Mouse (Mus musculus): ENCODE data around the gene Etfdh. TPM values are rescaled to one million over a fixed set of nuclear protein-coding genes. Genes with fewer than 3 reads are reported as not detected.

The Etfdh gene
- polyA plus RNA-seq, 1 experiment = 13.1 TPM

- Histone ChIP-seq H3K9me3 (no peaks in the 10 kb centered on the region), H3K27me3 (replicated peaks) (no peaks in the 10 kb centered on the region), H3K4me1 (peaks cover 38% of the 10 kb centered on the region), H3K4me3 (replicated peaks) (peak within 1 kb of the TSS; percentile 99), H3K36me3 (replicated peaks; ENCODE audit: low read length) (no peaks in the 10 kb centered on the region)
- TF ChIP-seq FLI1 (IDR thresholded peaks at IDR 0.05; ENCODE audit: low read length) (no peak), GATA1 (IDR thresholded peaks at IDR 0.05; ENCODE audit: borderline replicate concordance, low read length) (no peak)
Measured at GRCm38 (mm10) chr3:79567703-79568362, 61.5 kb downstream of the Etfdh start, which contains the start of gene Fnip2. Gene Fnip2 (minus strand): TSS chr3:79567796.

GRCm38 (mm10) chr3:79566716-79567691, 62.3 kb downstream of the Etfdh start:
- no peak for TF ChIP-seq FLI1 (IDR thresholded peaks at IDR 0.05; ENCODE audit: low read length)
- TF ChIP-seq GATA1 (IDR thresholded peaks at IDR 0.05; ENCODE audit: borderline replicate concordance, low read length) = no peak
- Histone ChIP-seq H3K36me3 (replicated peaks; ENCODE audit: low read length) (no peaks in the 10 kb centered on the region), H3K9me3 (no peaks in the 10 kb centered on the region), H3K4me3 (replicated peaks) (peak overlapping the region; percentile 99), H3K4me1 (peaks cover 32% of the 10 kb centered on the region), H3K27me3 (replicated peaks) (no peaks in the 10 kb centered on the region)

- TF ChIP-seq GATA1 (IDR thresholded peaks at IDR 0.05; ENCODE audit: borderline replicate concordance, low read length) (no peak), FLI1 (IDR thresholded peaks at IDR 0.05; ENCODE audit: low read length) (no peak)
- Histone ChIP-seq H3K4me1 (peaks cover 34% of the 10 kb centered on the region), H3K27me3 (replicated peaks) (no peaks in the 10 kb centered on the region), H3K9me3 (no peaks in the 10 kb centered on the region), H3K36me3 (replicated peaks; ENCODE audit: low read length) (no peaks in the 10 kb centered on the region), H3K4me3 (replicated peaks) (peak overlapping the region; percentile 47)
Measured at GRCm38 (mm10) chr3:79564875-79565606, 64.3 kb downstream of the Etfdh start.

GRCm38 (mm10) chr3:79563511-79563910, 65.8 kb downstream of the Etfdh start:
- no peaks in the 10 kb centered on the region for H3K9me3 ChIP-seq
- peaks cover 46% of the 10 kb centered on the region for H3K4me1 ChIP-seq
- H3K27me3 ChIP-seq (replicated peaks) = no peaks in the 10 kb centered on the region
- TF ChIP-seq FLI1 (IDR thresholded peaks at IDR 0.05; ENCODE audit: low read length) (no peak), GATA1 (IDR thresholded peaks at IDR 0.05; ENCODE audit: borderline replicate concordance, low read length) (no peak)
- H3K36me3 ChIP-seq (replicated peaks; ENCODE audit: low read length) = no peaks in the 10 kb centered on the region
- no peak overlapping the region for H3K4me3 ChIP-seq (replicated peaks)

GRCm38 (mm10) chr3:79561784-79562715, 67.2 kb downstream of the Etfdh start:
- Histone ChIP-seq H3K4me3 (replicated peaks) (no peak overlapping the region), H3K36me3 (replicated peaks; ENCODE audit: low read length) (no peaks in the 10 kb centered on the region), H3K9me3 (no peaks in the 10 kb centered on the region)

GRCm38 (mm10) chr3:79560555-79560954, 68.7 kb downstream of the Etfdh start:
- H3K4me3 ChIP-seq (replicated peaks) = no peak overlapping the region
- no peaks in the 10 kb centered on the region for H3K36me3 ChIP-seq (replicated peaks; ENCODE audit: low read length)
- H3K27me3 ChIP-seq (replicated peaks) = no peaks in the 10 kb centered on the region
- no peak for TF ChIP-seq GATA1 (IDR thresholded peaks at IDR 0.05; ENCODE audit: borderline replicate concordance, low read length)
- no peak for TF ChIP-seq FLI1 (IDR thresholded peaks at IDR 0.05; ENCODE audit: low read length)
- H3K4me1 ChIP-seq = peaks cover 26% of the 10 kb centered on the region
- no peaks in the 10 kb centered on the region for H3K9me3 ChIP-seq

More at GRCm38 (mm10) chr3:79561784-79562715, 67.2 kb downstream of the Etfdh start:
- Histone ChIP-seq H3K4me1 (peaks cover 39% of the 10 kb centered on the region), H3K27me3 (replicated peaks) (no peaks in the 10 kb centered on the region)
- TF ChIP-seq GATA1 (IDR thresholded peaks at IDR 0.05; ENCODE audit: borderline replicate concordance, low read length) (no peak), FLI1 (IDR thresholded peaks at IDR 0.05; ENCODE audit: low read length) (no peak)

- H3K4me1 ChIP-seq = peaks cover 21% of the 10 kb centered on the region
- H3K36me3 ChIP-seq (replicated peaks; ENCODE audit: low read length) = no peaks in the 10 kb centered on the region
- no peak overlapping the region for H3K4me3 ChIP-seq (replicated peaks)
Measured at GRCm38 (mm10) chr3:79559773-79560045, 69.6 kb downstream of the Etfdh start.

GRCm38 (mm10) chr3:79559021-79559772, 70.1 kb downstream of the Etfdh start:
- no peaks in the 10 kb centered on the region for H3K9me3 ChIP-seq
- no peaks in the 10 kb centered on the region for H3K36me3 ChIP-seq (replicated peaks; ENCODE audit: low read length)
- no peaks in the 10 kb centered on the region for H3K27me3 ChIP-seq (replicated peaks)
- peaks cover 23% of the 10 kb centered on the region for H3K4me1 ChIP-seq
- H3K4me3 ChIP-seq (replicated peaks) = peak overlapping the region; percentile 20
- TF ChIP-seq GATA1 (IDR thresholded peaks at IDR 0.05; ENCODE audit: borderline replicate concordance, low read length) = no peak
- no peak for TF ChIP-seq FLI1 (IDR thresholded peaks at IDR 0.05; ENCODE audit: low read length)

More at GRCm38 (mm10) chr3:79559773-79560045, 69.6 kb downstream of the Etfdh start:
- TF ChIP-seq FLI1 (IDR thresholded peaks at IDR 0.05; ENCODE audit: low read length) = no peak
- no peak for TF ChIP-seq GATA1 (IDR thresholded peaks at IDR 0.05; ENCODE audit: borderline replicate concordance, low read length)
- Histone ChIP-seq H3K27me3 (replicated peaks) (no peaks in the 10 kb centered on the region), H3K9me3 (no peaks in the 10 kb centered on the region)

All from megakaryocyte, embryonic 14.5 days (primary cell).